Mouse (Mus musculus): ENCODE results near the gene Alg2. TPM values are rescaled to one million over a fixed set of nuclear protein-coding genes. Genes with fewer than 3 reads are reported as not detected.
A peak's percentile ranks its signal among the peaks of the same experiment; 100 is the strongest.

Gene Alg2
- polyA plus RNA-seq, 1 experiment from 2014 or later, result 161 TPM

DNA sequence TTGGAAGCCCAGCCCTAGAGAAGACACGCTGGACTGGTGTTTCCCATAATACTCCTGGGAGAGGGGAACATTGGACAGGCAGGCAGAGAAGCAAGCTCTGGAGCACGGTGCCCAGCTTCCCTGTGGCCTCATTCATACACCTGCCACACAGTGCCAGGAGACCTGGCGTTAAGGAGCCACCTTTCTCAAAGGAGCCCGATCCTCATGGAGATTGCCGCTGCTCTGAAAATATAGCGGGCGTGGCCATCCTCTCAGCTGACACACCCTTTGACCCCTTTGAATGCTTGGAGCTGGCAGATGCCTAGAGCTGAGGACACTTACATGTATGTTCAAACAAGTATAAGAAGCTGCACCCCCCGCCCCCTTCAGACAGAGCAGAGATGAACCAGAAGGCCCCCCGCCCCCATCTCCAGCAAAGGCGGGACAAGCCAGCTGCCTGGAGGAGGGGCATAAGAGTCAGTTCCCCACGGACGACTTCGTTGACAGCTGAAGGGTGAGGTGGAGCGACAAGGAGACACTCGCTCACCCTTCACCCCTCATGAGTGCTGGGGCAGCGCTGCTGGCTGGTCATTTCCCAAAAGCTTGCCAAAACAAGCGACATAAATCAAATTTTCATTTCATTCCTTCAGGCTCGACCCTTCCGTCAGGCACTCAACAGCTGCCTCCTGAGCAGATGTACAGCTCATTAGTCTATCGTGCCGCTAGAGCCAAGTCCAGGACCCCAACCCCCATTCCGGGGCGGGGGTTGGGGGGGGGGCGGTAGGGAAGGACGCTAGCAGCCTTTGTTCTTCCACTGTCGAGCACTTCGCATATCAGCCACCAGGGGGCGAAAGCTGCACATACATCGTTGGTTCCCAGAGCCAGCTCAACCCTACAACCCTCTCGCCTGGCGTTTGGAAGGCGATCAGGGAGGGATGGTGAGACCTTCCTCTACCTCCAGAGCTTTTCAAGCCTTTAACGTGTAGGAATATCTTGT, 36.5 kb downstream of the Alg2 start:
- Histone ChIP-seq H3K9me3 (ENCODE audit: control insufficient read depth, low read length) (no peaks in the 10 kb centered on the region), H3K4me3 (ENCODE audit: low read depth, low read length) (peak overlapping the region; percentile 43), H3K27ac (ENCODE audit: low read depth, low read length) (peak overlapping the region; percentile 64; the same call in 1 of the 2 replicates), H3K4me2 (replicated peaks; ENCODE audit: low read depth, low read length) (peak overlapping the region; percentile 69), H3K36me3 (ENCODE audit: control insufficient read depth, insufficient read depth, low read length) (no peaks in the 10 kb centered on the region), H3K9ac (ENCODE audit: low read depth, low read length) (peak overlapping the region; percentile 61), H3K27me3 (ENCODE audit: control insufficient read depth, insufficient read depth, low read length) (no peaks in the 10 kb centered on the region), H3K4me1 (replicated peaks; ENCODE audit: control insufficient read depth, insufficient read depth, low read length) (no peaks in the 10 kb centered on the region)
- peak; percentile 84 for ATAC-seq (ENCODE audit: low FRiP score)
- WGBS, result 1% methylated on average over 33 of the region's 33 CpGs
- DNase-seq (ENCODE audit: low spot score), result peak; percentile 98

DNA sequence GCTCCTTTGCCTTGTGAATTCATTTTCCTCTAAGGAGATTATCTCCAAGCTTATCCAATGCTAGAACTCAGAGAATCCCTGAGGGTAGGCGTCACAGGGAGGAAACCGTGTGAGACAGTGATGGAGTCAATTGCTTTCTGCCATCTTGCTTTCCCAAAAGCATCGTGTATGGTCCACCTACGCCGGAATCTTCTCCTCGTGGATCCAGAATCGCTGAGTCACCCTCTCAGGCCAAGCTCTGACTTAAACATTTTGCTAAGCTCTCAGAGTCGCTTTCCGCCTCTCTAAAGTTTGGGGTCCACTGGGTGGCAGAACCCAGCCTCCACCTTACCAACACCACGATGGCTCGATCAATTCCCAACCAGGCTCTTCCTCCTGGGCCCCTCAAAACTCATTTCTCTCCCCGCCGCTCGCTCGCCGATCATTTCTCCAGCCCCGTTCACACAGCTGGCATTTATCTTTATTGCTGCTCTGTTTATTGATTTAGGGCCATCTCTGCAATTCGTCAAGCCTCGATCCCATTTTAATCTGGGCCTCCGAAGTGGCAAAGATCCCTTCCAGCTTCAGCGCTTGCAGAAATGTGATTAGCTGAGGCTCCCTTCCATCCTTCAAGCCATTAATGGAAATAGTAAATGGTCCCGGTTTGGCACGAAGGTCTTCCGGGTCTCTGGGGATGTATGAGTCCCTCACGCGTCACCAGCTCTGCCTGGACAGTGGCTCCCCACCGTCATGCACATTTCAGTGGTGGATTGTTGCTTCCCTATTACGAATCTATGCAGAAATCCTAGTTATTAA, 38.4 kb downstream of the Alg2 start:
- Histone ChIP-seq H3K27ac (ENCODE audit: low read depth, low read length) (peak overlapping the region; percentile 20; the same call in 1 of the 2 replicates), H3K27me3 (ENCODE audit: control insufficient read depth, insufficient read depth, low read length) (no peaks in the 10 kb centered on the region), H3K4me1 (replicated peaks; ENCODE audit: control insufficient read depth, insufficient read depth, low read length) (no peaks in the 10 kb centered on the region), H3K9me3 (ENCODE audit: control insufficient read depth, low read length) (no peaks in the 10 kb centered on the region), H3K36me3 (ENCODE audit: control insufficient read depth, insufficient read depth, low read length) (no peaks in the 10 kb centered on the region), H3K4me3 (ENCODE audit: low read depth, low read length) (no peak overlapping the region), H3K4me2 (replicated peaks; ENCODE audit: low read depth, low read length) (no peak overlapping the region), H3K9ac (ENCODE audit: low read depth, low read length) (no peak overlapping the region)
- 74% methylated on average over 28 of the region's 28 CpGs for WGBS
- ATAC-seq (ENCODE audit: low FRiP score) (no peak), DNase-seq (ENCODE audit: low spot score) (no peak)

DNA sequence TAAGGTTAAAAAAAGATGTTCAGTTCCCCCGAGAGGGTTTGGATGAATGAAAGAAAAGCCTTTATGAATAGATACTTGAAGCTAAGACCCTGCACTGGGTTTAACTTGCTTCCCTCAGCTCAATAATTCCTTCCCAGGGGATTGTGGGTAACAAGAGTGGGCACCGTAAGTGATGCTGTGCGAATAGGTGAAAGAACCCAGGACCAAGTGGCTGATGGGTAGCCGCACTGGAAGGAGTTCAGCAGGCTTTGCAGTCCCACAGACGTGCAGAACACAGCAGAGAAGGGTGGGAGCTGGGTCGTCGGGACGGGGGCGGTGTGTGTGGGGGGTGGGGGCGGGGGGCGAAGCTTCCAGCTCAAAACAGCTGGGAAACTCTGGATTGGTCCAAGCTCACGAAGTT, 39.0 kb downstream of the Alg2 start:
- no peak overlapping the region for H3K9ac ChIP-seq (ENCODE audit: low read depth, low read length)
- 83% methylated on average over 12 of the region's 12 CpGs for WGBS
- H3K4me2 ChIP-seq (replicated peaks; ENCODE audit: low read depth, low read length), result no peak overlapping the region
- ATAC-seq (ENCODE audit: low FRiP score) (no peak), DNase-seq (ENCODE audit: low spot score) (no peak)
- H3K4me1 ChIP-seq (replicated peaks; ENCODE audit: control insufficient read depth, insufficient read depth, low read length), result no peaks in the 10 kb centered on the region
- H3K9me3 ChIP-seq (ENCODE audit: control insufficient read depth, low read length), result no peaks in the 10 kb centered on the region
- no peaks in the 10 kb centered on the region for H3K27me3 ChIP-seq (ENCODE audit: control insufficient read depth, insufficient read depth, low read length)
- H3K27ac ChIP-seq (ENCODE audit: low read depth, low read length), result no peak overlapping the region; the same call in 1 of the 2 replicates
- no peaks in the 10 kb centered on the region for H3K36me3 ChIP-seq (ENCODE audit: control insufficient read depth, insufficient read depth, low read length)
- H3K4me3 ChIP-seq (ENCODE audit: low read depth, low read length), result no peak overlapping the region

DNA sequence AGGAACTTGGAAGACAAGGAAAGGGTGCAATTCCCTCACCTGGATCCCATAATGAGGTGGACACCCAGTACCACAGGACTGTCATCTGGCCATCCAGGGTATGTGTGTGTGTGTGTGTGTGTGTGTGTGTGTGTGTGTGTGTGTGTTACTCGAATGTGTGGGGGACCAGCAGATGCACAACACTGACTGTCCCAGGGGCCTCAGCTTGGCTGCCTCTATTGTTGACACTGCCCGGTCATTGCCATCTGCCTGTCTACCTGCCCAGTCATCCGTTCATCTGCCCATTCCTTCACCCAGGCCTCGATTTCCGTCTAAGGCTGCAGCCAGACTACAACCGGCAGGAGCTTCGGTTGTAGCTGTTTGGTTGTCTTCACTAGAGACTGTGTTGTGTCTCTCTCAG, 41.4 kb downstream of the Alg2 start:
- Histone ChIP-seq H3K9me3 (ENCODE audit: control insufficient read depth, low read length) (no peaks in the 10 kb centered on the region), H3K27me3 (ENCODE audit: control insufficient read depth, insufficient read depth, low read length) (no peaks in the 10 kb centered on the region), H3K27ac (ENCODE audit: low read depth, low read length) (no peak overlapping the region), H3K4me1 (replicated peaks; ENCODE audit: control insufficient read depth, insufficient read depth, low read length) (no peaks in the 10 kb centered on the region), H3K4me2 (replicated peaks; ENCODE audit: low read depth, low read length) (no peak overlapping the region), H3K36me3 (ENCODE audit: control insufficient read depth, insufficient read depth, low read length) (no peaks in the 10 kb centered on the region), H3K4me3 (ENCODE audit: low read depth, low read length) (no peak overlapping the region), H3K9ac (ENCODE audit: low read depth, low read length) (no peak overlapping the region)
- no peak for ATAC-seq (ENCODE audit: low FRiP score)
- WGBS, result 88% methylated on average over 7 of the region's 7 CpGs
- DNase-seq (ENCODE audit: low spot score), result no peak

DNA sequence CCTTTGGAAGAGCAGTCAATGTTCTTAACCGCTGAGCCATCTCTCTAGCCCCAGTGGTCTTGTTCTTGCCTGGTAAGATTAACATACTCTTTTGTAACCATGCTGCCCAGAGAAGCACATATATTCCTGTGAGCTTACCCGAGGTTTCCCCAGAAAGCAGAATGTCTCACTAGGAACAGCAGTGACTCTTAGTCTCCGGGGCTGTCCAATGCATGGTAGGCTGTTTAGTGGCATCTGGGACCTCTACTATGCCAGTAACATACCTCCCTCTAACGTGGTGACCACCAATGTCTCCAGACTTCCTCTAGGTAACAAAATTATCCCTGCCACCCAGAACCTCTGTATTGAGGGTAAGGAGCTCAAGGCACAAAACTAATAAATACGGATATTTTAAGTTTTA, 43.1 kb downstream of the Alg2 start:
- no peaks in the 10 kb centered on the region for H3K36me3 ChIP-seq (ENCODE audit: control insufficient read depth, insufficient read depth, low read length)
- no peak overlapping the region for H3K27ac ChIP-seq (ENCODE audit: low read depth, low read length)
- no peaks in the 10 kb centered on the region for H3K27me3 ChIP-seq (ENCODE audit: control insufficient read depth, insufficient read depth, low read length)
- H3K9me3 ChIP-seq (ENCODE audit: control insufficient read depth, low read length), result no peaks in the 10 kb centered on the region
- no peak overlapping the region for H3K4me3 ChIP-seq (ENCODE audit: low read depth, low read length)
- no peak for DNase-seq (ENCODE audit: low spot score)
- WGBS, result 91% methylated on average over 5 of the region's 5 CpGs
- no peaks in the 10 kb centered on the region for H3K4me1 ChIP-seq (replicated peaks; ENCODE audit: control insufficient read depth, insufficient read depth, low read length)
- no peak overlapping the region for H3K4me2 ChIP-seq (replicated peaks; ENCODE audit: low read depth, low read length)
- no peak for ATAC-seq (ENCODE audit: low FRiP score)
- H3K9ac ChIP-seq (ENCODE audit: low read depth, low read length), result no peak overlapping the region

DNA sequence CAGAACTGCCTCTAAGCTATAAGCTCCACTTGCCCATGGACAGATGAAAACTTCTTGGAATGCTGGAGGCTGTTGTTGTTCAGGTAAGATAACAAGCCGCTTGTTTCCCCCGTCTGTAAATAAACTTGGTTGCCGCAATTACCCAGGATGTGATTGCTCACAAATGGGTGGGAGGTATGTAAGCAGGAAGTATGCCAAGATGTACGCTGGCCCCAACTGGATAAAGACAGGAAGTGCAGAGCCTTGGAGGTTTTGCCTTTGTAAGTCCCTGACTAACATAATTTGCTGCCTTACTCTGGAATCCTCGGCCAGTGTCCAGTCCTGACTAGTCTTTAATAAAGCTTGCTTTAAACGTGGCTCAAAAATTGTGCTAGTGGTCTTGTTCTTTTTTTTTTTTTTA, 43.6 kb downstream of the Alg2 start:
- WGBS, result 83% methylated on average over 6 of the region's 6 CpGs
- H3K4me2 ChIP-seq (replicated peaks; ENCODE audit: low read depth, low read length), result no peak overlapping the region
- no peaks in the 10 kb centered on the region for H3K9me3 ChIP-seq (ENCODE audit: control insufficient read depth, low read length)
- H3K4me1 ChIP-seq (replicated peaks; ENCODE audit: control insufficient read depth, insufficient read depth, low read length), result no peaks in the 10 kb centered on the region
- no peaks in the 10 kb centered on the region for H3K27me3 ChIP-seq (ENCODE audit: control insufficient read depth, insufficient read depth, low read length)
- no peaks in the 10 kb centered on the region for H3K36me3 ChIP-seq (ENCODE audit: control insufficient read depth, insufficient read depth, low read length)
- H3K4me3 ChIP-seq (ENCODE audit: low read depth, low read length), result no peak overlapping the region
- no peak overlapping the region for H3K27ac ChIP-seq (ENCODE audit: low read depth, low read length)
- no peak overlapping the region for H3K9ac ChIP-seq (ENCODE audit: low read depth, low read length)
- no peak for DNase-seq (ENCODE audit: low spot score)
- ATAC-seq (ENCODE audit: low FRiP score), result no peak

DNA sequence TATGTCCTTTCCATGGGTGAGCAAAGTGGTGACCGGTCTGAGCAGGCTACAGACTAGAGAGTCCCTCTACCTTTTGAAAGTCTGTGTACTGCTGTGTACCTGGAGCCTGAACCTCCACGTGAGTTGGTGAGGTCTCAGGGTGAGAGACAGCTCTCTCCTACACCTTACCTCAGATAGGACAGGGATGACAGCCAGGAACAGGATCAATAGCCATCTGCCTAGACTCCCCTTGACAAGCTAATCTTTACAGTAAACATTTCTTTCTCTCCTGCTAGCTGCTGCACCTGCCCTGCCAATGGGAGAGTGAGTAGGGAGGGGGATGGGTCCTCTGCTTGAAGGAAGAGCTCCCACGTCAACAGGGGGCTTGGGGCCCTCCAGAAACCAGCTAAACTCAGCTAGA, 46.5 kb downstream of the Alg2 start:
- no peaks in the 10 kb centered on the region for H3K9me3 ChIP-seq (ENCODE audit: control insufficient read depth, low read length)
- no peak overlapping the region for H3K9ac ChIP-seq (ENCODE audit: low read depth, low read length)
- no peak overlapping the region for H3K27ac ChIP-seq (ENCODE audit: low read depth, low read length)
- no peaks in the 10 kb centered on the region for H3K36me3 ChIP-seq (ENCODE audit: control insufficient read depth, insufficient read depth, low read length)
- no peaks in the 10 kb centered on the region for H3K27me3 ChIP-seq (ENCODE audit: control insufficient read depth, insufficient read depth, low read length)
- no peak for DNase-seq (ENCODE audit: low spot score)
- ATAC-seq (ENCODE audit: low FRiP score), result no peak
- WGBS, result 74% methylated on average over 3 of the region's 3 CpGs
- H3K4me1 ChIP-seq (replicated peaks; ENCODE audit: control insufficient read depth, insufficient read depth, low read length), result no peaks in the 10 kb centered on the region
- no peak overlapping the region for H3K4me3 ChIP-seq (ENCODE audit: low read depth, low read length)
- no peak overlapping the region for H3K4me2 ChIP-seq (replicated peaks; ENCODE audit: low read depth, low read length)

DNA sequence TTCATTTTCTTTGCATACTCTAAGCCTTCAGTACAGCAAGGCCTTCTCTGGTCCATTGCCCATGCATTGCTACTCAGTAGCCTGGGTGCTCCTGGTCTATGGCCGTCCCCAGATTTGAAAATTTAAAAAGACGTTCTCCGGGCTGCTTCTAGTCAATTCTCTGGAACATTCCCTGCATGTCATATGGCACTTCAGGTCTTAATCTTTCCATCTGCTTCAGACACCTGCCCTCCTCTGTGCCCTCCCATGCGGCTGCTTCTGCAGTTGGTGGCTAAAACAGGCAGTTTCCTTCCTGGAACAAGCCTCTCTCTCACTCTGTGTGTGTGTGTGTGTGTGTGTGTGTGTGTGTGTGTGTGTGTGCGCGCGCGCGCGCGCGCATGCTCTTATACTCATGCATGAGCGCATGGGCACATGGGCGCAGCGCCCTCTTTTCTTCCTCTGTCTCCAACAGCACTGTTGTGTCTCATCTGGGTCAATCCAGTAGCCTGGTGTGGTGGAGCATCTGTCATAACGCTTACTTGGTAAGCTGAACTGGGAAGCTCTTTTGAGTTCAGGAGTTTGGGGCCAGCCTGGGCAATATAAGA, 48.8 kb downstream of the Alg2 start:
- Histone ChIP-seq H3K9ac (ENCODE audit: low read depth, low read length) (no peak overlapping the region), H3K4me2 (replicated peaks; ENCODE audit: low read depth, low read length) (no peak overlapping the region), H3K9me3 (ENCODE audit: control insufficient read depth, low read length) (no peaks in the 10 kb centered on the region), H3K27me3 (ENCODE audit: control insufficient read depth, insufficient read depth, low read length) (no peaks in the 10 kb centered on the region), H3K4me1 (replicated peaks; ENCODE audit: control insufficient read depth, insufficient read depth, low read length) (no peaks in the 10 kb centered on the region), H3K36me3 (ENCODE audit: control insufficient read depth, insufficient read depth, low read length) (no peaks in the 10 kb centered on the region), H3K27ac (ENCODE audit: low read depth, low read length) (no peak overlapping the region), H3K4me3 (ENCODE audit: low read depth, low read length) (no peak overlapping the region)
- WGBS, result 86% methylated on average over 16 of the region's 16 CpGs
- ATAC-seq (ENCODE audit: low FRiP score) (no peak), DNase-seq (ENCODE audit: low spot score) (no peak)
